Mouse (Mus musculus) heart, embryonic 10.5 days (tissue): ENCODE measurements around the gene Cd40. TPM values are rescaled to one million over a fixed set of nuclear protein-coding genes. Genes with fewer than 3 reads are reported as not detected.

Source experiments
- DNase-seq: peaks from one replicate; pipeline ENCODE4 v3.0.0-alpha.2; 2017; ENCODE audit warnings: low spot score
- H3K27ac ChIP-seq: fragments of 300-500 bp; sonication (generic); 2 replicates; pipeline ENCODE4 v1.5.1; 2016; ENCODE audit warnings: mild to moderate bottlenecking
- H3K27me3 ChIP-seq: fragments of 300-500 bp; sonication (generic); 2 replicates; pipeline ENCODE4 v1.6.1; 2016; ENCODE audit warnings: mild to moderate bottlenecking; ENCODE audit not compliant: poor library complexity, insufficient read depth, severe bottlenecking
- H3K36me3 ChIP-seq: fragments of 300-500 bp; sonication (generic); 2 replicates; pipeline ENCODE4 v1.6.1; 2016; ENCODE audit warnings: mild to moderate bottlenecking, moderate library complexity
- H3K4me1 ChIP-seq: fragments of 300-500 bp; sonication (generic); 2 replicates; pipeline ENCODE4 v1.6.1; 2016; ENCODE audit warnings: mild to moderate bottlenecking
- H3K4me3 ChIP-seq: fragments of 300-500 bp; sonication (generic); 2 replicates; pipeline ENCODE4 v1.5.1; 2016; ENCODE audit warnings: mild to moderate bottlenecking, moderate library complexity
- H3K9me3 ChIP-seq: fragments of 300-500 bp; sonication (generic); 2 replicates; pipeline ENCODE4 v1.6.1; 2016; ENCODE audit warnings: mild to moderate bottlenecking, moderate library complexity
- WGBS: fragments of 180-500 bp; shearing (Covaris S2); methylation state at CpG from one replicate; pipeline ENCODE4 v1.1.7; 2016; 5-methylcytosine and 5-hydroxymethylcytosine counted together
- polyA plus RNA-seq: library from polyadenylated mRNA; unstranded; fragments of >200 nt; fragmentation: Nextera tagmentation; extraction: Ambion mirVana; gene quantifications from 2 replicates; pipeline ENCODE4 v1.2.1, GENCODE M21; 2016

Cd40 gene
- polyA plus RNA-seq, result 7.8 and 11.9 TPM in 2 replicates

GRCm38 (mm10) chr2:165054888-165055852, at the start of gene Cd40:
Gene Cd40 (plus strand): TSS chr2:165055627.
- H3K9me3 ChIP-seq, result no peaks in the 10 kb centered on the region
- peak within 1 kb of the TSS; percentile 60 for H3K27ac ChIP-seq
- peaks cover 21% of the 10 kb centered on the region for H3K27me3 ChIP-seq
- peak within 1 kb of the TSS; percentile 54 for H3K4me3 ChIP-seq
- peaks cover 28% of the 10 kb centered on the region for H3K4me1 ChIP-seq
- no peaks in the 10 kb centered on the region for H3K36me3 ChIP-seq
- WGBS, result 9% methylated on average over 25 of the region's 25 CpGs
- peak; percentile 89 for DNase-seq

DNA sequence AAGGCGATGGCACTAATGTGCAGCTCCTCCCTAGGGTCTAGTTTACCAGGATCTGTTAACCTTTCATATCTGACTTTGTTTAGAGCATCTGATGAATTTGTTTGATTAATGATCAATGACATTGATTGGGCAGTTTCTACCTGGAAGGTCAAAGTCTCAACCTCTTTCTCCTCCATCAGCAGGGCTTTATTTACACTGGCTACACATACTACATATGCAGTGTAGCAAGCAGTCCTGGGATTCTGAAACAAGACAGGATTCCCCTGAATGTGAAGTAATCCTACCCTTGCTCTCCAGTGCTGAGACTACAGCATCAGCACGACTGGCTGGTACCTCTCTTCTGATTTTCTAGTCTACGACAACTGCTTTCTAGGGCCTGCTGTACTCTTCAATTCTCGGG, 48.6 kb upstream of the Cd40 start:
- 91% methylated on average over 4 of the region's 4 CpGs for WGBS
- Histone ChIP-seq H3K9me3 (no peaks in the 10 kb centered on the region), H3K36me3 (peaks cover 100% of the 10 kb centered on the region), H3K4me1 (no peaks in the 10 kb centered on the region), H3K27ac (no peak overlapping the region), H3K4me3 (no peak overlapping the region), H3K27me3 (no peaks in the 10 kb centered on the region)
- DNase-seq, result peak; percentile 45

DNA sequence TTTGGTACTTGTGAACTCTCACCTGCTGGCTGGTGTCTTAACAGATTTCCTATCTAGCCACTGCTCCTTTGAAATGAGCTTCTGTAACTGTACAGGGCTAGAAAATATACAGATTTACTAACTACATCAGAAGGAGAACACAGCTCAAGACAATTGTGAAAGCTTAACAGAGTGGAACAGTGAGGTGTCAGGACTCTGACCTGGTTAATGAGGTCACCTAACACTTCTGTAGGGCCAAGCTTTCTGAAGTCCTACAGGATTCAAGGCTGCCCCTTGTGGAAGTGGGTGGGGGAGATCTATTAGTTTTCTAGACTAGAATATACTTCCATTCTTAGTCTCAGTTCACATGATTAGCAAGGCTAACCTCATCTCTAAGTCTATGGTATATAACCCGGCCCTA, 47.4 kb upstream of the Cd40 start:
- 88% methylated on average over 1 of the region's 1 CpGs for WGBS
- Histone ChIP-seq H3K4me3 (no peak overlapping the region), H3K4me1 (no peaks in the 10 kb centered on the region)

GRCm38 (mm10) chr2:165009161-165009560, 46.3 kb upstream of the Cd40 start:
- no peaks in the 10 kb centered on the region for H3K4me1 ChIP-seq
- no peaks in the 10 kb centered on the region for H3K27me3 ChIP-seq
- peaks cover 91% of the 10 kb centered on the region for H3K36me3 ChIP-seq
- peak; percentile 51 for DNase-seq
- WGBS, result 94% methylated on average over 14 of the region's 14 CpGs
- H3K27ac ChIP-seq, result no peak overlapping the region
- no peaks in the 10 kb centered on the region for H3K9me3 ChIP-seq
- no peak overlapping the region for H3K4me3 ChIP-seq

More for the DNA sequence above, 47.4 kb upstream of the Cd40 start:
- DNase-seq, result no peak
- Histone ChIP-seq H3K27ac (no peak overlapping the region), H3K36me3 (peaks cover 99% of the 10 kb centered on the region), H3K9me3 (no peaks in the 10 kb centered on the region), H3K27me3 (no peaks in the 10 kb centered on the region)

DNA sequence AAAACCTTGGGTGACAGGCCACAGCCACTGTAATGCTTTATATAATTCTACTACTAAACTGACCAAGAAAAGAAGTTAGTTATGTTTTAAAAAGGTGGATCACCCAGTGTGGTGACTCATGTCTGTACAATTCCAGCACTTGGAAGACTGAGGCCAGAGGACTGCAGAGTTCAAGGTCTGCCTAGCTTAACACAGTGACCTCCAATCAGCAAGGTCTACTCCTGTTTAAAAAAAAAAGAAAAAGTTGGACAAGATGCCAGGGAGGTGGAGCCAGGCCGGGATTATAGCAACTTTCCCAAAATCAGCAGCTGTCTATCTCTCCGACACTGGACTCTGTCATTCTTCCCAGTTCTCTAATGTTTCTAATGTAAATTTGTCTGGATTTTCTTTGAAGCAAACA, 45.8 kb upstream of the Cd40 start:
- Histone ChIP-seq H3K9me3 (no peaks in the 10 kb centered on the region), H3K27me3 (no peaks in the 10 kb centered on the region), H3K4me3 (no peak overlapping the region), H3K36me3 (peaks cover 87% of the 10 kb centered on the region), H3K4me1 (no peaks in the 10 kb centered on the region), H3K27ac (no peak overlapping the region)
- WGBS, result 89% methylated on average over 2 of the region's 2 CpGs
- peak; percentile 42 for DNase-seq

GRCm38 (mm10) chr2:165010351-165010750, 45.1 kb upstream of the Cd40 start:
- Histone ChIP-seq H3K27me3 (no peaks in the 10 kb centered on the region), H3K9me3 (no peaks in the 10 kb centered on the region), H3K27ac (no peak overlapping the region), H3K36me3 (peaks cover 79% of the 10 kb centered on the region), H3K4me3 (no peak overlapping the region), H3K4me1 (no peaks in the 10 kb centered on the region)
- peak; percentile 52 for DNase-seq
- 74% methylated on average over 10 of the region's 10 CpGs for WGBS

DNA sequence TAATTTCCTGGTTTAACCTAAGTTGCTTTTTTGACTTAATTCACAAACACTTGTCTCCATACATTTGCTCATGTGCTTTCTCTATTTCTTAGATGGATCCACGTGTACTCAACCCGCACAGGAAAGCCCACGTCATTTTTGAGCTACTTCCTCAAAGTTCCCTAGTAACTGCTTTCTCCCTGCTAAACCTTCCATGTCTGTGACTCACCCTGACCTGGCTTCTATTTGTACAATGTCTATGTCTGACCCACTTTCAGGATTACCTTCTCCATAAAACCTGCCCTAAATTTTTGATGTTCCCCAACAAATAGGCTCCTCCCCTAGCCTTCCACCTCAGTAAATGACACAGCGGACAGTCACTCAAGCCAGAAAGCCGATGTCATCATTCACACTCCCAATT, 40.5 kb upstream of the Cd40 start:
- H3K27me3 ChIP-seq, result no peaks in the 10 kb centered on the region
- no peak for DNase-seq
- WGBS, result 90% methylated on average over 5 of the region's 5 CpGs
- H3K36me3 ChIP-seq, result peaks cover 47% of the 10 kb centered on the region
- H3K4me3 ChIP-seq, result no peak overlapping the region
- no peaks in the 10 kb centered on the region for H3K4me1 ChIP-seq
- no peak overlapping the region for H3K27ac ChIP-seq
- H3K9me3 ChIP-seq, result no peaks in the 10 kb centered on the region

DNA sequence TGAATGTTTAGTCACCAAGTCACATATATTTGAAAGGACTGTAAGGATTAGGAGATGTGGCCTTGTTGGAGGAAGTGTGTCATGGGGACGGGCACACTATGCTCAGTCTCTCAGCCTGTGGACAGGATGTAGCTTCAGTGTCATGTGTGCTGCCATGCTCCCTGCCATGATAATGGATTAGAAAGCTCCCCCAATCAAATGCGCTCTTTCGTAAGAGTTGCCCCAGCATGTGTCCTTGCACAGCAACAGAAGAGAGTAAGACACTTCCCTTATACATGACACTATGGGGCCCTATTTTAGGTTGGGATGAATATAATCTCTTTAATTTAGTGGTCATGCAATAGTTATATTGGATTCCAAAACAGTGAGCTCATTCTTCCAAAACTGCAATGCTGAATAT, 34.9 kb upstream of the Cd40 start:
- 91% methylated on average over 3 of the region's 3 CpGs for WGBS
- Histone ChIP-seq H3K27me3 (no peaks in the 10 kb centered on the region), H3K36me3 (peaks cover 31% of the 10 kb centered on the region), H3K9me3 (no peaks in the 10 kb centered on the region), H3K27ac (no peak overlapping the region), H3K4me3 (no peak overlapping the region), H3K4me1 (no peaks in the 10 kb centered on the region)
- no peak for DNase-seq

GRCm38 (mm10) chr2:165027163-165027562, 28.3 kb upstream of the Cd40 start:
- Histone ChIP-seq H3K4me3 (no peak overlapping the region), H3K36me3 (peaks cover 8% of the 10 kb centered on the region), H3K27ac (no peak overlapping the region), H3K9me3 (no peaks in the 10 kb centered on the region), H3K4me1 (no peaks in the 10 kb centered on the region), H3K27me3 (no peaks in the 10 kb centered on the region)
- DNase-seq, result no peak
- 78% methylated on average over 1 of the region's 1 CpGs for WGBS

- Histone ChIP-seq H3K9me3 (no peaks in the 10 kb centered on the region), H3K4me3 (no peak overlapping the region), H3K36me3 (no peaks in the 10 kb centered on the region), H3K27ac (no peak overlapping the region), H3K27me3 (no peaks in the 10 kb centered on the region), H3K4me1 (peaks cover 24% of the 10 kb centered on the region)
- 69% methylated on average over 3 of the region's 3 CpGs for WGBS
- no peak for DNase-seq
Observed at GRCm38 (mm10) chr2:165032533-165032932, 22.9 kb upstream of the Cd40 start.

GRCm38 (mm10) chr2:165033306-165033705, 22.1 kb upstream of the Cd40 start:
- peak overlapping the region; percentile 93 for H3K4me3 ChIP-seq
- H3K27ac ChIP-seq, result peak overlapping the region; percentile 100; the same call in 1 of the 2 replicates
- DNase-seq, result no peak
- WGBS, result 59% methylated on average over 6 of the region's 6 CpGs
- no peaks in the 10 kb centered on the region for H3K27me3 ChIP-seq
- H3K36me3 ChIP-seq, result no peaks in the 10 kb centered on the region
- H3K4me1 ChIP-seq, result peaks cover 24% of the 10 kb centered on the region
- no peaks in the 10 kb centered on the region for H3K9me3 ChIP-seq

DNA sequence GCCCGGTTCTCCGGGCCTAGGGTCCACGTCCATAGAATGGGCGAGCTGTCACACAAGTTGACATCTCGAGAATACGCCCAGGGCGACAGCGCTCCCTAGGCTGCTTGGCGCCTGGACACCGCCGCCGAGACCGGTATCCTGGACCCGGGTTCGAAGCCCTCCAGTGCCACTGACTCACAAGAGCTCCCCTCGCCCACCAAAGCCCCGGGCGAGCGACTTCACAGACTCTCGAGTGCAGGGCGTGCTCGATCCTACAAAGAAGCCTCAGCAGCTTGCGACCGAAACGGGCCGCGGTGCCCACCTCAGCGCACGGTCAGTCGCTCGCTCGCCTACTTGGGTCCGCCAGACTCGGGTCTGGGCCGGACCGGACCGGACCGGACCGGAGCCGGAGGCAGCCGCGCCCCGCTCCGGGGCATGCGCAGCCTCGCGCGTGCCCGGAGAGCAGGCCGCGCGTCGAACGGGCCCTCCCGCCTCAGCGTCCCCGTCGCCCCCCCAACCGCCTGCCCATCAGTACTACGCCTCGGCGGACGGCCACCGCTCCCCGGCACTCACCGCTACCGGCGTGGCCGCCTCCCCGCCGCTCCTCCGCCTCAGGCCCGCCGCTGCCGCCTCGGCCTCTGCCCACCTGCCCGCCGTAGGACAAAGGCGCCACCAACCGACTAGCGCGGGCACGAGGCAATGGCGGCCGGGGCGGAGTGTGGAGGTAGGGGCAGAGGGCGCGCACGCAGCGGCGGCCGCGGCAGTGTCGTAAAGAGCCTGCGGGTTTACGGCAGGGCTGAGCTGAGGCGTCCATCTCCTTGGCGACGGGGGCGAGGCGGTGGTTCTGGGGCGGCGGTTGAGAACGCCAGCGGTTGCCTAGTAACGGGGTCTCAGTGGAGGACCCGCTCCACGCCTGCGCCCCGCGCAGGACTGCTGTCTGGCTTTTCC, 21.0 kb upstream of the Cd40 start, which contains the start of gene Ncoa5:
Gene Ncoa5 (minus strand): TSS at position 737 of the 927 bp plus-strand sequence.
- no peaks in the 10 kb centered on the region for H3K36me3 ChIP-seq
- H3K27me3 ChIP-seq, result 0 out of 2 replicates have a peak, but pooled peaks cover 2% of the 10 kb centered on the region
- DNase-seq, result peak; percentile 99
- peak within 1 kb of the TSS; percentile 93 for H3K4me3 ChIP-seq
- WGBS, result under 1% methylated on average over 97 of the region's 111 CpGs
- peaks cover 24% of the 10 kb centered on the region for H3K4me1 ChIP-seq
- H3K9me3 ChIP-seq, result no peaks in the 10 kb centered on the region
- peak within 1 kb of the TSS; percentile 100 for H3K27ac ChIP-seq
